Mouse (Mus musculus) megakaryocyte, embryonic 14.5 days (primary cell): ENCODE measurements around the gene Npy4r. TPM values are rescaled to one million over a fixed set of nuclear protein-coding genes. Genes with fewer than 3 reads are reported as not detected.

Experiments used
- H3K27me3 ChIP-seq: replicated peaks from 2 replicates; pipeline ENCODE3; 2012; ENCODE audit warnings: inconsistent platforms
- H3K36me3 ChIP-seq: replicated peaks from 2 replicates; pipeline ENCODE3; 2012; ENCODE audit warnings: low read length, inconsistent platforms, mixed read lengths
- H3K4me1 ChIP-seq: 2 replicates; pipeline ENCODE4 v1.6.1; 2012; ENCODE audit warnings: inconsistent platforms
- H3K4me3 ChIP-seq: replicated peaks from 2 replicates; pipeline ENCODE3; 2012; ENCODE audit warnings: moderate library complexity, mild to moderate bottlenecking, inconsistent platforms
- H3K9me3 ChIP-seq: 2 replicates; pipeline ENCODE4 v1.6.1; 2012; ENCODE audit warnings: inconsistent platforms
- FLI1 ChIP-seq: IDR thresholded peaks from 2 replicates; pipeline ENCODE4 v1.6.1; 2012; ENCODE audit warnings: low read length, inconsistent platforms, mixed read lengths
- GATA1 ChIP-seq: IDR thresholded peaks from 3 replicates; pipeline ENCODE4 v1.6.1; 2012; ENCODE audit warnings: mixed read lengths, low read length, inconsistent platforms, borderline replicate concordance
- polyA plus RNA-seq: library from polyadenylated mRNA; stranded (reverse); fragments of >175 nt; gene quantifications from 2 replicates; pipeline ENCODE4 v1.2.3, GENCODE M21; 2012; ENCODE audit warnings: low replicate concordance; ENCODE audit not compliant: insufficient read depth

The Npy4r gene
- polyA plus RNA-seq, 1 experiment: not detected

DNA sequence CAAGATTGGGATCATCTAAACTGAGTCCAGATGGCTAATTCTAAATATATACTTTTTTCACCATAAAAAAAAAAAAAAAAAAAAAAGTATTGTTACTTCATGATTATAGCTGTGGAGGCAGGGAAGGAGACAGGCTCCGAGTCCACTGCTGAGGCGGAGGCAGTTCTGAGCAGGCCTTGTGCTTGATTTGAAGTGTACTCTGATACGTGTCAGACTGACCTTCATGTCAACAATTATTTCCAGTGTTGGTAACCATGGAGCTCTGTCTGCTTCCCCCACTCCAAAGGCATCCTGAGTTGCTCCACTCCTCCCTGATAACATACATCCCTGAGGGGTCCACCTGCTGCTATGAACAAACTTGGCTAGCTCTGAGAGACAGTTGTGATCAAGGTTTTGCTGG, 18.8 kb upstream of the Npy4r start:
- H3K4me3 ChIP-seq: no peak overlapping the region
- H3K36me3 ChIP-seq: no peaks in the 10 kb centered on the region
- H3K4me1 ChIP-seq: no peaks in the 10 kb centered on the region
- H3K9me3 ChIP-seq: no peaks in the 10 kb centered on the region
- TF ChIP-seq FLI1: no peak
- no peak for TF ChIP-seq GATA1
- no peaks in the 10 kb centered on the region for H3K27me3 ChIP-seq

DNA sequence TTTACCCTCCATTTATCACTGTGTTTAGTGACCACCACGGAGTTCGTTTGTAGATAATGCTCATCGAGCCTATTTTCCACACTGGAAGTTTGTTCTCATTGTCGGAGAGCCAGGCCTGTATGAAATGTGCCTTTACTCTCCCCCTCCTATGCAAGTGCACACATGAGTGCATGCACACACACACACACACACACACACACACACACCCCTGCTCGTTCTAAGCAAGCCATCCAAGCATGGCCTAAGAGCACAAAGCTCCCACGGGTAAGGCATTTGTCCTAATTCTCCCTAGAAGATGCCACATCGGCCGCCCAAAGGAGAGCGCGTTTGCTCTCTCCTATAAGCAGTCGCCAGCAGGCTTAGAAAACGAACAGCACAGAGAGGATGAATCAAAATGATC, 3.5 kb upstream of the Npy4r start:
- TF ChIP-seq GATA1 (no peak), FLI1 (no peak)
- H3K4me3 ChIP-seq: no peak overlapping the region

GRCm38 (mm10) chr14:34154601-34155337, 2.5 kb upstream of the Npy4r start:
- H3K4me3 ChIP-seq: no peak overlapping the region
- H3K36me3 ChIP-seq: no peaks in the 10 kb centered on the region
- TF ChIP-seq GATA1: no peak
- no peak for TF ChIP-seq FLI1
- H3K4me1 ChIP-seq: peaks cover 7% of the 10 kb centered on the region
- peaks cover 20% of the 10 kb centered on the region for H3K27me3 ChIP-seq
- H3K9me3 ChIP-seq: no peaks in the 10 kb centered on the region

More for the DNA sequence above, 3.5 kb upstream of the Npy4r start:
- peaks cover 7% of the 10 kb centered on the region for H3K4me1 ChIP-seq
- H3K9me3 ChIP-seq: no peaks in the 10 kb centered on the region
- no peaks in the 10 kb centered on the region for H3K36me3 ChIP-seq
- peaks cover 20% of the 10 kb centered on the region for H3K27me3 ChIP-seq

DNA sequence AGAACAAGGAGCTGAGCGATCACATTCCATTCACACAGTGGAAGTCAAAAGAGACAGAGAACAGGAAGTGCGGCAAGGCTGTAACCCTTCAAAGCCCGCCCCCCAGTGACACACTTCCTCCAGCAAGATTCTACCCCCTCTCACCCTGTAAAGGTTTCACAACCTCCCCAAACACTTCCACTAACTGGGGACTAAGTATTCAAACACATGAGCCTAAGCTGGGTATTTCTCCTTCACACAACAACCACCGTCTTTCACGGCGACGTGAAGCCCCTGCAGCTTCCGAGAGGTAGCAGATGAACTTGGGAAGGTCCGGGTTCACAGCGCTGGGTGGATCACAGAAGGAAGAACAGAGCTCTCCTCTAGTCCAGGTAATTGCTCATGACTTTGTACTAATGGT, 9.4 kb downstream of the Npy4r start:
- Histone ChIP-seq H3K4me3 (no peak overlapping the region), H3K9me3 (no peaks in the 10 kb centered on the region), H3K27me3 (peaks cover 4% of the 10 kb centered on the region), H3K4me1 (no peaks in the 10 kb centered on the region), H3K36me3 (no peaks in the 10 kb centered on the region)
- no peak for TF ChIP-seq FLI1
- no peak for TF ChIP-seq GATA1

DNA sequence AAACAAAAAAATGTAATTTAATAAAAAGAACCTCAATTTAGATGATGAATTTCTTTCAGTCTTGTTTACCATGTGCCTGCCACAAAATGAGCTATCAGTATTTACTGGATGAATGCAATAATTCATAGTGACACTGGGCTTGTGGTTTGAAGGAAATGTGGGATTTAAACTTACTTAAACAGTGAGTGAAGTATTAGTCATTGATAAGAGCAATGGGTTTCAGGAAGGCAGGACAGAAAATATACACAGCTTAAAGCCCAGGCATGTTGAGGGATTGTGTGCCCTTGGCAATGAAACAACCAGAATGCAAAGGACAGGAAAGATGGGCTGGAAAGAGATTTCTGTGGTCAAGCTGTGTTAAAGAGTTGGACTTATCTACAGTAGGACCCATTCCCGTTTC, 10.0 kb downstream of the Npy4r start:
- no peaks in the 10 kb centered on the region for H3K36me3 ChIP-seq
- H3K4me3 ChIP-seq: no peak overlapping the region
- H3K9me3 ChIP-seq: no peaks in the 10 kb centered on the region
- H3K27me3 ChIP-seq: peaks cover 4% of the 10 kb centered on the region
- no peaks in the 10 kb centered on the region for H3K4me1 ChIP-seq
- TF ChIP-seq GATA1 (no peak), FLI1 (no peak)

- TF ChIP-seq GATA1 (no peak), FLI1 (no peak)
- H3K4me1 ChIP-seq: no peaks in the 10 kb centered on the region
- H3K9me3 ChIP-seq: no peaks in the 10 kb centered on the region
- H3K27me3 ChIP-seq: no peaks in the 10 kb centered on the region
- H3K4me3 ChIP-seq: no peak overlapping the region
- H3K36me3 ChIP-seq: no peaks in the 10 kb centered on the region
Measured at GRCm38 (mm10) chr14:34139671-34140664, 12.3 kb downstream of the Npy4r start.

DNA sequence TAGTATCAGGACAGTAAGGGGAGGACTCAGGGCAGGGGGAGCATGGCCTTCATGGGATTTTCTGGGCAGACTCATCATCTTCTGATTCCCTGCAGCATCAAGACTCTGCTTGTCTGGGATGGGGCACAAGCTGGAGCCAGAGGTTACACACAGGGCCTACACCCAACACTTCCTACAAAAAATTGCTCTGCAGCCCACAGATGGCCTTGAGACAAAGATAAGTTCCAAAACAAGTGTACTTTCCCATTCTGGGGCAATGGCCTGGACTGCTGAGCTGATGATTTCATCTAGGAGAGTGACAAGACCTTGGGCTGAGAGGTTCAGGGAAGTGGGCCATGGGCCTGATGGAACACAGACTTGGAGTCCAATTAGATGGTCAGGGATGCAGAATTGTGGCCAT, 16.9 kb downstream of the Npy4r start:
- Histone ChIP-seq H3K9me3 (no peaks in the 10 kb centered on the region), H3K27me3 (no peaks in the 10 kb centered on the region), H3K4me1 (no peaks in the 10 kb centered on the region), H3K4me3 (no peak overlapping the region), H3K36me3 (no peaks in the 10 kb centered on the region)
- no peak for TF ChIP-seq FLI1
- TF ChIP-seq GATA1: no peak

- H3K9me3 ChIP-seq: no peaks in the 10 kb centered on the region
- H3K36me3 ChIP-seq: no peaks in the 10 kb centered on the region
- no peaks in the 10 kb centered on the region for H3K4me1 ChIP-seq
- H3K27me3 ChIP-seq: no peaks in the 10 kb centered on the region
- no peak for TF ChIP-seq GATA1
- no peak for TF ChIP-seq FLI1
- H3K4me3 ChIP-seq: no peak overlapping the region
Measured at GRCm38 (mm10) chr14:34131216-34131615, 21.1 kb downstream of the Npy4r start.

- Histone ChIP-seq H3K4me1 (no peaks in the 10 kb centered on the region), H3K4me3 (no peak overlapping the region), H3K9me3 (no peaks in the 10 kb centered on the region), H3K36me3 (no peaks in the 10 kb centered on the region), H3K27me3 (no peaks in the 10 kb centered on the region)
- TF ChIP-seq GATA1 (no peak), FLI1 (no peak)
Measured at GRCm38 (mm10) chr14:34121691-34122090, 30.6 kb downstream of the Npy4r start.

GRCm38 (mm10) chr14:34120923-34121351, 31.4 kb downstream of the Npy4r start:
- Histone ChIP-seq H3K36me3 (no peaks in the 10 kb centered on the region), H3K4me3 (no peak overlapping the region), H3K9me3 (no peaks in the 10 kb centered on the region), H3K4me1 (no peaks in the 10 kb centered on the region), H3K27me3 (no peaks in the 10 kb centered on the region)
- TF ChIP-seq FLI1: no peak
